Mouse (Mus musculus): ENCODE data around the gene Galc.
A peak's percentile ranks its signal among the peaks of the same experiment; 100 is the strongest.

Gene Galc

GRCm38 (mm10) chr12:98258845-98259517 lies at the start of gene Galc:
Galc (minus strand) TSS chr12:98259459.
- peak; percentile 91 to 93 for DNase-seq

- DNase-seq, result no peak
Measured at GRCm38 (mm10) chr12:98307179-98307915, 48.1 kb upstream of the Galc start.

GRCm38 (mm10) chr12:98303013-98303412 lies 43.8 kb upstream of the Galc start:
- DNase-seq, result no peak

GRCm38 (mm10) chr12:98301980-98302379 lies 42.7 kb upstream of the Galc start:
- no peak for DNase-seq

GRCm38 (mm10) chr12:98294241-98294640 lies 35.0 kb upstream of the Galc start:
- DNase-seq, result no peak

GRCm38 (mm10) chr12:98292278-98292677 lies 33.0 kb upstream of the Galc start:
- DNase-seq, result no peak

GRCm38 (mm10) chr12:98290475-98290874 lies 31.2 kb upstream of the Galc start:
- DNase-seq, result no peak

- DNase-seq, result no peak
Measured at GRCm38 (mm10) chr12:98284477-98284876, 25.2 kb upstream of the Galc start.

- DNase-seq, result peak in 1 of 2 experiments; percentile 5
Measured at GRCm38 (mm10) chr12:98283487-98283860, 24.2 kb upstream of the Galc start.

GRCm38 (mm10) chr12:98282776-98283486 lies 23.7 kb upstream of the Galc start:
- DNase-seq, result no peak

GRCm38 (mm10) chr12:98280996-98281395 lies 21.7 kb upstream of the Galc start:
- DNase-seq, result no peak

- DNase-seq, result peak; percentile 75 to 77
Measured at GRCm38 (mm10) chr12:98280530-98280929, 21.3 kb upstream of the Galc start.

- DNase-seq, result no peak
Measured at GRCm38 (mm10) chr12:98272433-98272832, 13.2 kb upstream of the Galc start.

GRCm38 (mm10) chr12:98270810-98271566 lies 11.7 kb upstream of the Galc start:
- DNase-seq, result no peak

- no peak for DNase-seq
Measured at GRCm38 (mm10) chr12:98269791-98270745, 10.8 kb upstream of the Galc start.

- no peak for DNase-seq
Measured at GRCm38 (mm10) chr12:98268441-98269369, 9.4 kb upstream of the Galc start, which contains the start of gene Gpr65. Gpr65 (plus strand) TSS chr12:98268635.

GRCm38 (mm10) chr12:98265697-98266096 lies 6.4 kb upstream of the Galc start:
- no peak for DNase-seq

GRCm38 (mm10) chr12:98259518-98259852 lies 226 bp upstream of the Galc start:
- DNase-seq, result no peak

GRCm38 (mm10) chr12:98258371-98258844 lies 851 bp downstream of the Galc start:
- DNase-seq, result no peak

- DNase-seq, result no peak
Measured at GRCm38 (mm10) chr12:98255373-98255995, 3.8 kb downstream of the Galc start.

Measured in kidney, postnatal 4 days (tissue).